Mouse (Mus musculus): ENCODE results near the gene Adam15.

DNA sequence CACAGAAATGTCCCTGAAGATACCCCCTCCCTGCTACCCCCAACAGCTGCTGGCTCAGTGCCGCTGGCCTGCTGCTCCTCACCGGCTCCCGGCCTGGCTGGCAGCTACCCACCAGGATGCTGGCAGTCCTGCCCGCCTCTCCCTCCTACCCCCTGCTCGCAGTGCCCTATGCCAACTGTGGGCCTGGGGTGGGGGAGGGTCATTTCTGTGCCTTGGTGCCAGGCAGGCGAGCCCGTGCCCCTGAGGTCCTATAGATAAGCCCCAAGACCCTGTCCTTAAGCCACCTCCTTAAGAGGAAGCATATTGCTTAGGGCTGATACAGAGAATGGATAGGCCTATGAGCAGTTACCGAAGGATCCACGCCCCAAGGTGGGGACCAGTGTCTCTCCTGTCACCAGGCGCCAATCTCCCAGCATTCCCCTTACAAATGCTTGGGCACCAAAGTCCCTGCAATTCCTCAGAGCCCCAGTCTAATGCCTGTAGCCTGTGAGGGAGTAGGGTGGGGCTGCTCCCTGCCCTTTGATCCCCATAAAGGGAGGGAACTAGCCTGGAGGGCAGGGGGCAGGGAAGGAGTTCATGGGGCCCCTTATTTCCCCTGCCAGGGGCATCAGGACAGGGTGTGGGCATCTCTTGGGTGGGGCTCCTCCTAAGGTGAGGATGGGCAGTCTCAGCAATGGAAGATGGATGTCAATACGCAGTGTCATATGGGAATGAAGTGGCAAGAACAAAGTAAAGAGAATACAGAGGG is 38.5 kb upstream of the Adam15 start:
- TF ChIP-seq CTCF (conservative IDR thresholded peaks at IDR 0.05; ENCODE audit: low read length) (no peak), NANOG (IDR thresholded peaks at IDR 0.05; ENCODE audit: borderline replicate concordance, low read length) (no peak), POU5F1 (IDR thresholded peaks at IDR 0.05; ENCODE audit: borderline replicate concordance, low read length) (no peak)
